In the genomic region with DNA sequence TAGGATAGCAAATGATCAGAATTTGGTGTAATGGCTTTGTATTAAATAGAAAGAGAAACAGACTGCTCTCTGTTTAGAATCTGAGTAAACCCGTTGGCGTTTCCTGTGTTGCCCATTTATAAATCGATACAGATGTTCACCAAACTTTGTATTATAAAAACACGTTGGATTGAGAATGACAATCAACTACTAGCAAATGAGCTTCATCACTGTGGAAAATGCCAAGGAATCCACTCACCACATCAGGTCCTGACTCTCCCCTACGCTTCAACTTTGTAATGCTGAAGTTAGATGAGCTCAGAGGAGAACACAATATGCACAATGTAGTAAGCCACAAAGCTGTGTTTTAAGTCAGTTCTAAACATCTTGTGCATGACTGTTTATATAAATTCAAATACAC, we compare ENCODE assay signal across 27 mouse cellular contexts. TPM values are rescaled to one million over a fixed set of nuclear protein-coding genes. Genes with fewer than 3 reads are reported as not detected.
DNase-seq lines count a peak whose midpoint lies in the region; ATAC-seq and TF ChIP-seq lines count a peak whose summit lies in the region.
"Had no signal": no experiment of that assay in that cellular context is flagged by ENCODE, and none has a peak within 500 bp of the region (broad histone marks: within the 10 kb centered on the region; RNA-seq: fewer than 3 reads in every experiment).

No protein-coding gene starts in this region.

- H3K9me3 ChIP-seq in liver, embryonic 14.5 days (ENCODE audit: control insufficient read depth, low read length): no peaks in the 10 kb centered on the region
- no peaks in the 10 kb centered on the region for H3K9me3 ChIP-seq in kidney, embryonic 14.5 days (ENCODE audit: control insufficient read depth, low read length)
- H3K9me3 ChIP-seq: embryonic facial prominence, embryonic 15.5 days; hindbrain, embryonic 10.5 days; kidney, embryonic 15.5 days; limb, embryonic 15.5 days; midbrain, embryonic 15.5 days had no signal

- WGBS in liver, embryonic 14.5 days (ENCODE audit: insufficient replicate concordance): 75% methylated on average over 5 of the region's 5 CpGs
- 8% methylated on average over 5 of the region's 5 CpGs for WGBS in spleen, adult 2 months
- 78% methylated on average over 5 of the region's 5 CpGs for WGBS in small intestine, adult 2 months
- 93% methylated on average over 5 of the region's 5 CpGs for WGBS in kidney, embryonic 14.5 days

- H3K27me3 ChIP-seq in liver, embryonic 14.5 days (ENCODE audit: control insufficient read depth, insufficient read depth, low read length): no peaks in the 10 kb centered on the region
- H3K27me3 ChIP-seq in spleen, adult 2 months (ENCODE audit: control insufficient read depth, insufficient read depth, low read length): no peaks in the 10 kb centered on the region
- no peaks in the 10 kb centered on the region for H3K27me3 ChIP-seq in small intestine, adult 2 months (ENCODE audit: control insufficient read depth, insufficient read depth, low read length)
- H3K27me3 ChIP-seq in kidney, embryonic 14.5 days (ENCODE audit: control insufficient read depth, insufficient read depth, low read length): no peaks in the 10 kb centered on the region
- H3K27me3 ChIP-seq: embryonic facial prominence, embryonic 15.5 days; kidney, embryonic 15.5 days; limb, embryonic 15.5 days; midbrain, embryonic 15.5 days had no signal

- no peak for TF ChIP-seq EP300 in liver, embryonic 14.5 days (IDR thresholded peaks at IDR 0.05; ENCODE audit: low read depth)

- TF ChIP-seq CTCF in liver, embryonic 14.5 days (IDR thresholded peaks at IDR 0.05; ENCODE audit: low read depth): no peak
- no peak for TF ChIP-seq CTCF in spleen, adult 2 months (IDR thresholded peaks at IDR 0.05; ENCODE audit: extremely low read depth, insufficient read depth, insufficient read length, insufficient replicate concordance)
- TF ChIP-seq CTCF in small intestine, adult 2 months (IDR thresholded peaks at IDR 0.05; ENCODE audit: extremely low read depth, insufficient read length, insufficient replicate concordance, low read depth, low read length): no peak

- DNase-seq in liver, embryonic 14.5 days (ENCODE audit: low read depth in 3 of 3, low spot score in 3 of 3): no peak
- no peak for DNase-seq in liver
- no peak for DNase-seq in spleen, adult 2 months (ENCODE audit: low read depth in 1 of 2, low spot score in 2 of 2)
- DNase-seq in spleen, postnatal 14 days (ENCODE audit: low spot score in 2 of 2): no peak
- peak; percentile 38 for DNase-seq in NIH3T3 (ENCODE audit: low read depth)
- DNase-seq: adrenal gland, postnatal 36 days; cerebellum, adult 11 months; cerebellum, adult 9-11 months; gastrocnemius, adult 2 months; heart, postnatal 10 days; kidney, postnatal 36 days; right cerebral cortex, adult 18-20 months; right cerebral cortex, postnatal 4 days had no signal

- TF ChIP-seq POLR2A in spleen, adult 2 months (IDR thresholded peaks at IDR 0.05; ENCODE audit: low read depth, low read length): no peak
- TF ChIP-seq POLR2A in small intestine, adult 2 months (IDR thresholded peaks at IDR 0.05; ENCODE audit: low read depth, low read length): no peak

- H3K4me2 ChIP-seq in liver, embryonic 14.5 days (ENCODE audit: low read depth): peak overlapping the region; percentile 14; the same call in 1 of the 2 replicates
- H3K4me2 ChIP-seq in kidney, embryonic 14.5 days (replicated peaks; ENCODE audit: low read depth, low read length): no peak overlapping the region
- H3K4me2 ChIP-seq: embryonic facial prominence, embryonic 15.5 days; heart, embryonic 11.5 days; kidney, embryonic 15.5 days; limb, embryonic 15.5 days; midbrain, embryonic 15.5 days had no signal

- ATAC-seq in liver, embryonic 14.5 days (ENCODE audit: insufficient read depth): no peak
- no peak for ATAC-seq in megakaryocyte progenitor cell, adult 5-6 weeks (replicated peaks; ENCODE audit: poor library complexity)
- no peak for ATAC-seq in kidney, embryonic 14.5 days (ENCODE audit: low FRiP score, low TSS enrichment)
- ATAC-seq: forebrain, embryonic 14.5 days; hindbrain, embryonic 16.5 days; intestine, embryonic 16.5 days; midbrain, embryonic 15.5 days had no signal

- H3K9ac ChIP-seq in liver, embryonic 14.5 days (replicated peaks): no peak overlapping the region
- H3K9ac ChIP-seq in kidney, embryonic 14.5 days (ENCODE audit: low read depth, low read length): no peak overlapping the region
- H3K9ac ChIP-seq: embryonic facial prominence, embryonic 15.5 days; kidney, embryonic 15.5 days; limb, embryonic 15.5 days; midbrain, embryonic 15.5 days had no signal

- no peak overlapping the region for H3K4me3 ChIP-seq in liver, embryonic 14.5 days (ENCODE audit: insufficient read depth in 1 of 2, low read depth in 2 of 2, low read length in 2 of 2)
- peak overlapping the region; percentile 85 for H3K4me3 ChIP-seq in spleen, adult 2 months (ENCODE audit: extremely low read depth, insufficient read depth, insufficient read length)
- H3K4me3 ChIP-seq in small intestine, adult 2 months (ENCODE audit: low read depth, low read length): no peak overlapping the region
- no peak overlapping the region for H3K4me3 ChIP-seq in kidney, embryonic 14.5 days (ENCODE audit: low read length)
- H3K4me3 ChIP-seq: embryonic facial prominence, embryonic 15.5 days; gastrocnemius, adult 2 months; hindbrain, embryonic 10.5 days; kidney, embryonic 15.5 days; limb, embryonic 15.5 days; midbrain, embryonic 15.5 days; myocyte had no signal

- peaks cover 0 to 12% of the 10 kb centered on the region in 2 experiments; a peak in 2 of 4 replicates for H3K4me1 ChIP-seq in liver, embryonic 14.5 days (replicated peaks; ENCODE audit: control insufficient read depth in 2 of 2, insufficient read depth in 2 of 2, low read length in 1 of 2)
- peaks cover 6% of the 10 kb centered on the region; the same call in 1 of the 2 replicates for H3K4me1 ChIP-seq in spleen, adult 2 months (ENCODE audit: control insufficient read depth, insufficient read depth, insufficient read length)
- peaks cover 14% of the 10 kb centered on the region; the same call in 1 of the 2 replicates for H3K4me1 ChIP-seq in small intestine, adult 2 months (ENCODE audit: control insufficient read depth, insufficient read depth, insufficient read length, low read length)
- no peaks in the 10 kb centered on the region for H3K4me1 ChIP-seq in kidney, embryonic 14.5 days (ENCODE audit: control insufficient read depth, insufficient read depth, low read length)
- H3K4me1 ChIP-seq: embryonic facial prominence, embryonic 15.5 days; midbrain, embryonic 15.5 days had no signal

- H3K27ac ChIP-seq in liver, embryonic 14.5 days: no peak overlapping the region
- H3K27ac ChIP-seq in spleen, adult 2 months (ENCODE audit: insufficient read depth, low read length): peak overlapping the region; percentile 90
- peak overlapping the region; percentile 43 for H3K27ac ChIP-seq in small intestine, adult 2 months (ENCODE audit: insufficient read depth, low read depth, low read length)
- H3K27ac ChIP-seq in kidney, embryonic 14.5 days (ENCODE audit: low read depth, low read length): no peak overlapping the region
- H3K27ac ChIP-seq: embryonic facial prominence, embryonic 15.5 days; gastrocnemius, adult 2 months; hindbrain, embryonic 10.5 days; kidney, embryonic 15.5 days; limb, embryonic 15.5 days; midbrain, embryonic 15.5 days had no signal

- H3K36me3 ChIP-seq in liver, embryonic 14.5 days (replicated peaks; ENCODE audit: control insufficient read depth, insufficient read depth, low read depth): no peaks in the 10 kb centered on the region
- no peaks in the 10 kb centered on the region for H3K36me3 ChIP-seq in spleen, adult 2 months (ENCODE audit: control insufficient read depth, insufficient read depth, low read length)
- H3K36me3 ChIP-seq in small intestine, adult 2 months (ENCODE audit: control insufficient read depth, insufficient read depth, low read length): no peaks in the 10 kb centered on the region
- H3K36me3 ChIP-seq in kidney, embryonic 14.5 days (ENCODE audit: control insufficient read depth, insufficient read depth, low read length): no peaks in the 10 kb centered on the region
- H3K36me3 ChIP-seq: embryonic facial prominence, embryonic 15.5 days; hindbrain, embryonic 10.5 days; kidney, embryonic 15.5 days; limb, embryonic 15.5 days; midbrain, embryonic 15.5 days had no signal

RNA-seq across cellular contexts. Expression of gene Cytip, which starts 36.8 kb away (rescaled TPM):
- 0.75 and 1.4 TPM in 2 replicates for polyA plus RNA-seq in liver, embryonic 14.5 days (2012; rRNA removed)
- polyA plus RNA-seq in liver, embryonic 14.5 days (2014; fragmentation: Nextera tagmentation; extraction: Ambion mirVana): 1.8 and 2.7 TPM in 2 replicates
- 152 and 254 TPM in 2 replicates for polyA plus RNA-seq in spleen, adult 2 months (2012; rRNA removed)
- polyA plus RNA-seq in small intestine, adult 2 months (2012; rRNA removed): 5.2 and 24.2 TPM in 2 replicates
- total RNA-seq in megakaryocyte progenitor cell, adult 5-6 weeks (2015): 14.7 and 26.8 TPM in 2 replicates
- 34.1 and 46.1 TPM in 2 replicates for total RNA-seq in megakaryocyte progenitor cell, adult 5-6 weeks (2017)
- 0.29 and 1.0 TPM in 2 replicates for polyA plus RNA-seq in kidney, embryonic 14.5 days (2014; fragmentation: Nextera tagmentation; extraction: Ambion mirVana)
- total RNA-seq: left cerebral cortex, postnatal 36 days had no signal
- polyA plus RNA-seq: forebrain, embryonic 14.5 days had no signal

Comparison
In these comparisons a context has a peak if more than half of its experiments do, and no peak if none do; other contexts are left out.
1. H3K27ac ChIP-seq: peak in spleen, adult 2 months (single experiment) and small intestine, adult 2 months (single experiment); none in liver, embryonic 14.5 days (single experiment) and kidney, embryonic 14.5 days (single experiment).